Mouse (Mus musculus): Measurements from ENCODE around the gene B4galt2. TPM values are rescaled to one million over a fixed set of nuclear protein-coding genes. Genes with fewer than 3 reads are reported as not detected.

The B4galt2 gene
- total RNA-seq (2014; fragmentation: Nextera tagmentation) (0.73 TPM in 1 of 2 replicates, not detected in the other), total RNA-seq (2017) (0.04 TPM in 1 of 2 replicates, not detected in the other)

- ATAC-seq (replicated peaks; ENCODE audit: poor library complexity, severe bottlenecking), result 0 out of 2 replicates have a peak, but pooled peaks have one; percentile 1
Measured at GRCm38 (mm10) chr4:117882701-117883691, at the start of gene B4galt2. Gene B4galt2, minus strand, starts transcription at chr4:117883487.

- ATAC-seq (replicated peaks; ENCODE audit: poor library complexity, severe bottlenecking), result no peak
Measured at GRCm38 (mm10) chr4:117929391-117929881, 46.1 kb upstream of the B4galt2 start, which contains the start of gene Artn. Gene Artn, minus strand, starts transcription at chr4:117929763.

GRCm38 (mm10) chr4:117928699-117929241, 45.5 kb upstream of the B4galt2 start:
- peak; percentile 38 for ATAC-seq (replicated peaks; ENCODE audit: poor library complexity, severe bottlenecking)

- no peak for ATAC-seq (replicated peaks; ENCODE audit: poor library complexity, severe bottlenecking)
Measured at GRCm38 (mm10) chr4:117928234-117928633, 44.9 kb upstream of the B4galt2 start.

GRCm38 (mm10) chr4:117926545-117927482, 43.5 kb upstream of the B4galt2 start:
- ATAC-seq (replicated peaks; ENCODE audit: poor library complexity, severe bottlenecking), result peak; percentile 48

GRCm38 (mm10) chr4:117924916-117925315, 41.6 kb upstream of the B4galt2 start:
- no peak for ATAC-seq (replicated peaks; ENCODE audit: poor library complexity, severe bottlenecking)

- ATAC-seq (replicated peaks; ENCODE audit: poor library complexity, severe bottlenecking), result no peak
Measured at GRCm38 (mm10) chr4:117923450-117923849, 40.2 kb upstream of the B4galt2 start.

- no peak for ATAC-seq (replicated peaks; ENCODE audit: poor library complexity, severe bottlenecking)
Measured at GRCm38 (mm10) chr4:117921358-117921757, 38.1 kb upstream of the B4galt2 start.

GRCm38 (mm10) chr4:117918762-117919161, 35.5 kb upstream of the B4galt2 start:
- peak; percentile 48 for ATAC-seq (replicated peaks; ENCODE audit: poor library complexity, severe bottlenecking)

- no peak for ATAC-seq (replicated peaks; ENCODE audit: poor library complexity, severe bottlenecking)
Measured at GRCm38 (mm10) chr4:117918261-117918660, 35.0 kb upstream of the B4galt2 start.

- no peak for ATAC-seq (replicated peaks; ENCODE audit: poor library complexity, severe bottlenecking)
Measured at GRCm38 (mm10) chr4:117917847-117918246, 34.6 kb upstream of the B4galt2 start.

GRCm38 (mm10) chr4:117917402-117917801, 34.1 kb upstream of the B4galt2 start:
- ATAC-seq (replicated peaks; ENCODE audit: poor library complexity, severe bottlenecking), result no peak

- ATAC-seq (replicated peaks; ENCODE audit: poor library complexity, severe bottlenecking), result no peak
Measured at GRCm38 (mm10) chr4:117916386-117916785, 33.1 kb upstream of the B4galt2 start.

- peak; percentile 25 for ATAC-seq (replicated peaks; ENCODE audit: poor library complexity, severe bottlenecking)
Measured at GRCm38 (mm10) chr4:117915489-117916105, 32.3 kb upstream of the B4galt2 start.

GRCm38 (mm10) chr4:117914591-117915442, 31.5 kb upstream of the B4galt2 start, which contains the start of gene Ipo13:
Gene Ipo13, minus strand, starts transcription at chr4:117914999.
- peak; percentile 81 for ATAC-seq (replicated peaks; ENCODE audit: poor library complexity, severe bottlenecking)

- no peak for ATAC-seq (replicated peaks; ENCODE audit: poor library complexity, severe bottlenecking)
Measured at GRCm38 (mm10) chr4:117914031-117914430, 30.7 kb upstream of the B4galt2 start.

GRCm38 (mm10) chr4:117913421-117913820, 30.1 kb upstream of the B4galt2 start:
- no peak for ATAC-seq (replicated peaks; ENCODE audit: poor library complexity, severe bottlenecking)

GRCm38 (mm10) chr4:117912685-117913273, 29.5 kb upstream of the B4galt2 start:
- ATAC-seq (replicated peaks; ENCODE audit: poor library complexity, severe bottlenecking), result no peak

All from granulocyte monocyte progenitor cell, adult 5-6 weeks (primary cell).